Mouse (Mus musculus): ENCODE data around the gene Slc10a7.

The Slc10a7 gene

GRCm38 (mm10) chr8:78624738-78625442, 115.7 kb downstream of the Slc10a7 start:
- no peak for DNase-seq (ENCODE audit: low spot score in 2 of 2)

DNA sequence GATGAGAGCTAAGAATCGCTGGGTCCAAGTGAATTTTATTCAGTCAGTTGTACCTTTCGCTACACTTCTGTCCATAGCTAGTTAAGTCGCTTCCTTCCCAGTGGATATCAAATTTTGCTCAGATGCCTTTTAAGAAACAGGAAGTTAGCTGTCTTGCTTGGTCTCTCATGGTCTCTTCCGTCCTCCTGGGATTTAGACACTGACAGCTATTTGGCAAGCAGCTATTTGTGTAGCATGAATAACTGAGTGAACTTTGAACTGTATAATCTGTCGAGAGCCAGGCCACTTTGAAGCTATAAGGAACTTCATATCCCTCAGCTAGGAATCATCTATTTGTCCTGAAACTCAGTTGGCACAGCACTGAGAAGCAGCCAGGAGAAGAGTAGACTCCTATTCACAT, 117.5 kb downstream of the Slc10a7 start:
- DNase-seq (ENCODE audit: low spot score in 2 of 2) = no peak

GRCm38 (mm10) chr8:78627793-78628192, 118.6 kb downstream of the Slc10a7 start:
- no peak for DNase-seq (ENCODE audit: low spot score in 2 of 2)

GRCm38 (mm10) chr8:78630414-78631164, 121.4 kb downstream of the Slc10a7 start:
- DNase-seq (ENCODE audit: low spot score in 2 of 2) = no peak

- DNase-seq (ENCODE audit: low spot score in 2 of 2) = no peak
Measured at GRCm38 (mm10) chr8:78633012-78633411, 123.9 kb downstream of the Slc10a7 start.

DNA sequence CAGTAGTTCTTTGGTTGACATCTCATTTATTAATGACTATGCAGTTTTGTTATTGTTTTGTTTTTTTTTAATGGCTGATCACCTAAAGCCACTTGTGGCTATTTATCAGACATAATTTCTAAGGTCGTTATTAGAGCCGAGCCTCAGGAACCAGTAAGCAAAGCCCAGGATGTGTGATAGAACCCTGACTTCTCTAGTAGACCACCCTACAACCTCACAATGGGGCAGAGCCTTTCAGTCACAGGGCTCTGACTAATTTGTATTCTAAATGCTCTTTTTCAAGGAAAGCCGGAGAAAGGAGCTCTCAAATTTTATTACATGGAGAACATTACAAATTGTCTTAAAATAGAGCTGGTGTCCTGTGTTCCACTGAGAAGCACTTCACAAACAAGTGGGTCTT, 124.9 kb downstream of the Slc10a7 start:
- no peak for DNase-seq (ENCODE audit: low spot score in 2 of 2)

GRCm38 (mm10) chr8:78634523-78635240, 125.5 kb downstream of the Slc10a7 start:
- no peak for DNase-seq (ENCODE audit: low spot score in 2 of 2)

- no peak for DNase-seq (ENCODE audit: low spot score in 2 of 2)
Measured at GRCm38 (mm10) chr8:78635241-78635771, 126.2 kb downstream of the Slc10a7 start.

GRCm38 (mm10) chr8:78641919-78642318, 132.8 kb downstream of the Slc10a7 start:
- DNase-seq (ENCODE audit: low spot score in 2 of 2) = no peak

- no peak for DNase-seq (ENCODE audit: low spot score in 2 of 2)
Measured at GRCm38 (mm10) chr8:78642376-78642775, 133.2 kb downstream of the Slc10a7 start.

- DNase-seq (ENCODE audit: low spot score in 2 of 2) = no peak
Measured at GRCm38 (mm10) chr8:78647000-78647656, 138.0 kb downstream of the Slc10a7 start.

- DNase-seq (ENCODE audit: low spot score in 2 of 2) = no peak
Measured at GRCm38 (mm10) chr8:78647846-78648245, 138.7 kb downstream of the Slc10a7 start.

DNA sequence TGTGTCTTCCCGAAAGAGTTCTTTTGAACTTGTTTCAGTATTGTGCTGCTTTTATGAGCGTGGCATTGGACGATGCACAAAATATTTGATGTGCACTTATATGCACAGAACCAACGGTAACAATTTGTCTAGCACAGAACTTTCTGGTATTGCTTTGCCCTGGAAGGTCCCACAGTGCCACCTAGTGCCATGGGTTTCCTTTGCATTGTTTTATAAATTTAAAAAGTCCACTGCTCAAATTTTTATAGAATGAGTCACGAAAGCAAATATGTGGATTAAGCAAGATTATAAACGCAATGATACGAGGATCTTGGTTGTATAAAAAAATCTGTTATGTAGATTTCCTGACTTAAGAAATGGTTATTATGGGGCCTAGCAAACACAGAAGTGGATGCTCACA, 139.8 kb downstream of the Slc10a7 start:
- DNase-seq (ENCODE audit: low spot score in 2 of 2) = peak in 1 of 2 experiments; percentile 63

- no peak for DNase-seq (ENCODE audit: low spot score in 2 of 2)
Measured at GRCm38 (mm10) chr8:78651670-78652069, 142.5 kb downstream of the Slc10a7 start.

DNA sequence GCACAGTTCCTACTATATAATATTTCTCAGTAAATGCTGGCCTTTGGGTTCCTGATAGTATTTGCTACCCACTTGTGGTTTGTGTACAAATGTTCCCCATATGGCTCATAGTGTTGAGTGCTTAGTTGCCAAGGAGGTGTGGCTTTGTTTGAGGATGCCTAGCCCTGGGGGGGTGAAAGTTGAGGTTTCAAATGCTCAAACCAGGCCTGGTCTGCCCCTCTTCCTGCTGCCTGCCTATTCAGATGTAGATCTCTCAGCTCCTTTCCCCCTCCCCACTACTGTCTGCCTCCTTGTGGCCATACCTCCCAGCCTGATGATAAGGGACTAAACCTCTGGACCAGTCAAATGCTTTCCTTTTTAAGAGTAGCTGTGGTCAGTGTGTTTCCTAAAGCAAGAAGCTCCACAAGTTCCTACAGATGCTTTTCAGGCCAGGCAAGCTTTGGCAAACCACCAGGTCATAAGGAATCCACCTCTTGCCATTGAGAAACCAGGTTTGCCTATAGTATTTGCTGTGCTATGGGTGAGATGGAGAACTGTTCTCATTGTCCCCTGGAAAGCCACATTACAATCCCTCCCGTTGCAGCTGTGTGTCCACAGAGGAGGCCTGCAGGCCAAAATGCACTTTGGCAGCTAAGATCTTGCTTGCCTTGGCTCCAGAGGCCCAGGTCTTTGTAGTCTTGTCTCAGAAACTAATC, 146.4 kb downstream of the Slc10a7 start:
- DNase-seq (ENCODE audit: low spot score in 2 of 2) = no peak

- DNase-seq (ENCODE audit: low spot score in 2 of 2) = no peak
Measured at GRCm38 (mm10) chr8:78656700-78657370, 147.7 kb downstream of the Slc10a7 start.

GRCm38 (mm10) chr8:78658172-78658571, 149.0 kb downstream of the Slc10a7 start:
- no peak for DNase-seq (ENCODE audit: low spot score in 2 of 2)

GRCm38 (mm10) chr8:78659617-78660187, 150.6 kb downstream of the Slc10a7 start:
- no peak for DNase-seq (ENCODE audit: low spot score in 2 of 2)

GRCm38 (mm10) chr8:78664306-78664940, 155.3 kb downstream of the Slc10a7 start:
- DNase-seq (ENCODE audit: low spot score in 2 of 2) = no peak

DNA sequence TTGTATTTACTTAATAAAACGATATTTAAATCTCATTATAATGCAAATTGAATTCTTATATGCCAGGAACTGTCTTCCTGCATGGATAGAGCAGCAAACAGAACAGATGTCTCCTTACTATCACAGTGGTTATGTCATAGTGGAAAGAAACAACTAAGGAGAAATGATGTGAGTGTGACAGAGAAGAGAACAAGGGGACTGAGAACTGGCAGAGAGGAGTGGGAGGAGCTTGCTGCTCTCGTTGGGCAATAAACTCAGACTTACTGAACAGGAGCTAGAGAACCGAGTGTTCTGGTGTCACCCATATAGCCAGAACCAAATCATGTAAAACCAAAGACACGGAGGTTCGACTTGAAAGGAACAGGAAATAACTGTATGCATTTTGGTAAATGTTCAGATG, 158.3 kb downstream of the Slc10a7 start:
- no peak for DNase-seq (ENCODE audit: low spot score in 2 of 2)
